Mouse (Mus musculus): ENCODE measurements around the gene Gnaq.
"Not testable (repeated sequence)": the region's sequence is repeated elsewhere in the genome, so short reads cannot be mapped to it uniquely, and the experiment has no call there.

The Gnaq gene

DNA sequence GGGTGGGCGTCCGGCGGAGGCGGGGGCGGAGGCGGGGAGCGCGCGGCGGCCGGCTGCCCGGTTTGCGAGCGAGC is at the start of gene Gnaq:
Gene Gnaq (plus strand): TSS at position 41 of the 74 bp plus-strand sequence.
- DNase-seq (ENCODE audit: low read depth) = no peak

DNA sequence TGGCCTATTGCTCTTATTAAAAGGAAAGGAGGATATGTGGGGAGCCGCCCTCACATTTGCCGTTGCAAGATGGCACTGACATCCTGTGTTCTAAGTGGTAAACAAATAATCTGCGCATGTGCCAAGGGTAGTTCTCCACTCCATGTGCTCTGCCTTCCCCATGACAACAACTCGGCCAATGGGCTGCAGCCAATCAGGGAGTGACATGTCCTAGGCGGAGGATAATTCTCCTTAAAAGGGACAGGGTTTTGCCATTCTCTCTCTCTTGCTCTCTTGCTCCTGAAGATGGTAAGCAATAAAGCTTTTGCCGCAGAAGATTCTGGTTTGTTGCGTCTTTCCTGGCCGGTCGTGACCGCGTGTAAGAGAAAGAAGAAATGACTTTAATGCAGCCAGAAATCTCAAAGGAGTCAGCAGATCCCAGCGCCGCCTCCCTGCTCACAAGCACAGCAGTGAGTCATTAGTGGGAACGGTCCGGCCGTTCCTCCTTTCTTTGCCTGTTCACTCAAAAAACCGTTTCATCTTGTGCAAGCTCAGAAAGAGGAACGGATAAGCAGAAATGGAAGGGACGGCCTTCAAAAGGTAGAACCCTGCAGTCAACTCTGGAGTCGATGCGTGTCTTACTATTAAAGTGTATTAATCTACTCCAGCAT is 48.5 kb upstream of the Gnaq start:
- not testable (repeated sequence) for DNase-seq (ENCODE audit: low read depth)

DNA sequence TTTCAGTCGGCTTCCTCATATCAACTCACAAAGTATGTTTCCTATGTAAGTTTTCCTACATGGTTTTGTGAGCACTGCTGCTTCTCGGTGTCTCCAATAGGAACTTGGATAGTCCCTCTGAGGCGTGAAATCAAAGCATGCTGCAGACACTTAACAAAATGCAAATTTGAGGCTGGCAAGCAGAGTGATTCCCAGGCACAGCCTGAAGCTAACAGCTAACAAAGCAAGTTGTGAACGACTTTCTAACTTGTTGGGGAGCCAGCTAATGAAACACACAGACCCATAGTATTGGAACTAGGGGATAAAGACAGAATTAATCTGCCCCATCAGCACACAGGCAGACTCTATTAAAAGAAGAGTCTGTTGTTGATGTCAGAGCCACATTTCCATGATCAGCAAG is 47.4 kb upstream of the Gnaq start:
- DNase-seq (ENCODE audit: low read depth) = no peak

DNA sequence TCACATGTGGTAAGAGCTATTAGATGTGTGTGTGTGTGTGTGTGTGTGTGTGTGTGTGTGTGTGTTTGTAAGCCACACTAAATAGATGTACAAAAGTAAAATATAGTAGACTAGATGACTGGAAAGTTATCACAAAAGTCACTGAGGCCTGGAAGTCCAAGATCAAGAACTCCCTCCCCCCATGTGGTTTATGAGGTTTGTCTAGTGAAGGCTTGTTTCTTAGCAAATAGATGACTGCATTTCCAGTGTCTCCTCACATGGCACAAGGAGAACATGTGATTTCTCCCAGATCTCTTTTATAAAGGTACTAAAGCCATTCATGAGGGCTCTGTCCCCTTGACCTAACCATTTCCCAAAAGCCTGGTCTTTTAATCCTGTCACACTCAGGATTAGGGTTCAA is 46.5 kb upstream of the Gnaq start:
- DNase-seq (ENCODE audit: low read depth) = peak; percentile 81

DNA sequence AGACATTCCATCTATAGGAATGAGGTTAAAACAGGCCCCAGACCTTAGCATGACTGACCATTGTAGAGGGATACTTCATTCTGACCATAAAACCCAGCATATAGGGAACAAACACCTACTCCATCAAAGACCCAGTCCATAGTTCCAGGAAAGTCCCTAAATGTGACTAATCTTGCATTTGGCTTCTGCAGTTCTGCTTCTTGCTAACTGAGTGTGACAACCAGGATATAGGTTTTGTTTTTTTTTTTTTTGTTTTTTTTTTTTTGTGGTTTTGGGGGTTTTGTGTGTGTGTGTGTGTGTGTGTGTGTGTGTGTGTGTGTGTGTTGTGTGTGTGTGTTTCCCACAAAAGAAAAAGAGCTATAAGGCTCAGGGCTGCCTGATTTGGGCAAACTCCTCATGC is 46.0 kb upstream of the Gnaq start:
- DNase-seq (ENCODE audit: low read depth) = peak; percentile 55

DNA sequence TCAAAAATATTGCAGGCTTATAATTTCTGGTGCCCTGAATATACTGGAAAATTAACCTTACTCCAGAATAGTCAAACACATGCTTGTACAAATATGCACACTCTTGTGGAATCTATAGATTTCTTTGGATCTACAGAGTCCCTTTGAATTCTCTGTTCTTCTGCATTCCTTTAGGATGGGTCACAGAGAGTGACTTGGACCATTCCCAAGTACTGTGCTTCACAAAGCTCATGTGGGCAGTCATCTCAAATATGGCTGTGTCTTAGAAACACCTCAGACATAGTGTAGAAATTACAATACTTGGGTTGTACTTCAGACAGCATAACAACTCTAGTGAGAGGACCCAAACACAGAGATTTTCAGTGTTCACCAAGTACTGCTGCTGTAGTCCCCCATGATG is 45.2 kb upstream of the Gnaq start:
- no peak for DNase-seq (ENCODE audit: low read depth)

DNA sequence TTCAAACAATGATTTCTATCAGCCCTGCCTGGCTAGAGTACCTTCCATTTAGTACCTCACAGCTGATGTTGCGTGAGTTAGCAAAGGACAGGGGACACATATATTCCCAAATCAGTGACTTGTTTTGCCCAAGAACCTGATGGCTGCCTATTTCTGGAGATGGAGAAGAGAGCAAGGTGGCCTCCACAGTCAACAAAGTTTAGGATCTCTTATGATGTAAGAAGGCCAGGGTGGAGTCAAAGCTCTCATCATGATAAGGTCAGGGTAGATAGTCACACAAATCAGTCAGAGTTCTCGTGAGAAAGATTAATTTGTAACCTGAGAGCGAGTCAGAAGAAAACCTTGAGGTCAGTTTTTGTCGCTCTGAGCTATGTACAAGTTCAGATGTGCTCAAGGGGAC is 39.0 kb upstream of the Gnaq start:
- no peak for DNase-seq (ENCODE audit: low read depth)

DNA sequence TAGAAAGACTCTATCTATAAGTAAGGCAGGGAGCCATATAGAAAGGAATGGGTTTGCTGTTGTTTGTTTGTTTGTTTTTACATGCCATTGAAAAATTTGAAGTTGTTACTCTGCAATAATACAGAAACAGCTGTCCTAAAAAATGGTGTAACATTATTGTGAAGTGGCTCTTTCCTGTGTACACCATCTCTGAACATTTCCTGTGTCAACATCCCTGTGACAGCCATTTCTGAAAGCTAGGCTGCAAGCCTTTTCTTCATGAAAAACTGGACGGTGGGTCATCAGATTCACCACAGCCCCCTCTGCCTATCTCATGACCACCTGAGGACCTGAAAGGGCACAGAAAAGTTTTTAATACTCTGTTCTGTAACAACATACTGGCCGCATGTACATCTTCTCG is 22.7 kb upstream of the Gnaq start:
- peak; percentile 20 for DNase-seq (ENCODE audit: low read depth)

DNA sequence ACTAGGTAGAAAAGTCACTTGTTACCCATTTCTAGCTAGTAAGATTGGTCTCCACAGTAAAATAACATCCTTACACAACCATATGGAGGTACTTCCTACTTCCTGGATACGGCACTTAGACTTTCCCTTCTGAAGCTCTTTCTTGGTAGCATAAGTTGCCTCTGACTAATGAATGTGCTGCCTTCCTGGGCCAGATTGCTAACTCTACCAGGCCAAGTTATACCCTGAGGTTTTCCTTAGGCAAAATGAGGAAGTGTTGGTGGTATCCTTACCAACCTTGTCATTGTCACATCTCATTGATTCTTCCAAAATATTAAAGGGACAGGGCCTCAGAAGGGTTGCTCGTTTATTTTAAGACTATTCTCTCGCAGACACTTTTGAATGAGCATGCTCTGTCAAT is 22.0 kb upstream of the Gnaq start:
- DNase-seq (ENCODE audit: low read depth) = peak; percentile 71

DNA sequence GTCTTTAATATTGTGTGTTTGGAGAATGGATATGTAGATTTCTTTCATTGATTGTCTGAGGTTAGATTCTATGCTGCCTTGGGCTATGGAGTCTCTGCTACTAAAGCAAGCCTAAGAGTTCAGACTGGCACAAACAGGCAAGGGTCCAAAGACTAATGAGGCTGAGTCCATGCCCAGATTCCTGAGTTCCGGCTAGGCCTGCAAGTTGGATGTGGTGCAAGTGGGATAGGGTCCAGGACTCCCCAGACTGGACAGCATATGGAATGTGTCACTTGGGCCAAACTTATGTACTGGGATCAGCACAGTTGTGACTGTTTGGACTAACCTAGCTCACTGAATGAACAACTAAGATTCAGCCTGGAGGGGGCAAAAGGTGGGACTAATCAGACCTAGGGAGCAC is 19.3 kb upstream of the Gnaq start:
- DNase-seq (ENCODE audit: low read depth) = no peak

DNA sequence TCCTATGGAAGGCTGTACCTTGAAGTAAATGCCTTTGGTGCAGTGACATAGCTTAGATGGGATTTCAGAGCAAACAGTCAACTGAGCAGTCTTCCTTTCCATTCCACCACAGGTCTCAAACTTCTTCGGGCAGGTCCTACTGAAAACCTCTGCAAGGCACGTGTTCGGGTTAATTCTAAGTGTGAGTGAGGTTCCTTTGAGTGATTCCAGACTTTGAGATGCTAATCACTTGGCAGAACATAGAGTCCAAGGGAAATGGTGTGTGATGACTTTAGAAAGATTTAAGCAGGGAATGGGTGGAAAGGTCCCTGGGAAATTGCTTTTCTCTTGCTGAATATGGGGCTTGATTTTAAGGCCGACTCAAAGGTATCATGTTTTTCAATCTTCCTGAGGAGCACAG is 14.2 kb upstream of the Gnaq start:
- DNase-seq (ENCODE audit: low read depth) = no peak

DNA sequence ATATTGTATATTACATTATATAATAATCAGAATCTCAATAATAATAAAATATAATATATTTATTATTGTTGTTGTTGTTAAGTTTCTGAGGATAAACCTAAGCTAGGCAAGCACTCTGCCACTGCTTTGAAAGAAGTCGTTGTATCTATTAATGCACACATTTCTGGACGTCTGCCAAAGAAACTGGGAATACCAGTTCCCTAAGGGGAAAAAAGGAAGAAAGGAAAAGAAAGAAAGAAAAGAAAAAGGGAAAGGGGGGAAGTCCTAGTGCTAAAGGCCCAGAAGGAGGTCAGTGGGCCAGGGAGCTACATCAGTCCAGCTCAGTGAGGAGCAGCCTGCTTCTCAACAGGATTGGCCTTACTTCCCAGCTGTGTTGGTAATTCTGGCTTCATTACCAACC is 11.3 kb upstream of the Gnaq start:
- no peak for DNase-seq (ENCODE audit: low read depth)

DNA sequence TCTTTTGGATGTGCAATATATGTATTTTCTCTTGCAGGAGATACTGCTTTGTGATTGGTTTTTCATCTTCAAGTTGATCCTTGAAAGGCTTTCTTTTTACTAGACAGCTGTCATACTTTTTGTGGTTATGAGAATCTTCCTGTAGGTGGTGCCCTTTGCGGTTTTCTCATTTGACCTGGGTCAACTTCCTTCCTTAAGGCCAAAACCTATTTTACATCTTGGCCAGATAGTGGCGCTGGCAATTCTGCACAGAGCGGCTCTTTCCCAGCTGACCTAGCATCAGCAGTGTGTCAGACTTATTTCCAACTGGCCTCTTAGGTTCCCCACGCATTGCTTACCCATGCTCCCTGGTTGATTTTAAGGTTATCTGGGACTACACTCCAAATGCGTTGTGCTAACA is 3.9 kb upstream of the Gnaq start:
- DNase-seq (ENCODE audit: low read depth) = peak; percentile 93

DNA sequence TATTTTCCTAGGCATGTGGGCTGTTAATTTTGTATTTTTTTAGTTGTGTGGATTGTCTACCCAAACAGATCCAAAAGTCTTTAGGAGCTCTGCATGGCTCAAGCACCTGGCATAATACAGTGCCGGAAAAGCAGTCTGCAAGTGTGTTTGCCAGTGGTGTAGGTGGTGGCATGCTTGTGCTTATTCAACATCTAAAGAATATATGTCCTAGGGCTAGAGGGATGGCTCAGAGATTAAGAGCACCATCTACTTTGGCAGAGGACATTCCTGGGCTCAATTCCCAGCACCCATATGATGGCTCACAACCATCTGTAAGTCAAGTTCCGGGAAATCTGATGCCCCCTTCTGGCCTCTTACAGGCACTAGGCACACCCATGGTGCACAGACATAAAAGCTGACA is 3.5 kb upstream of the Gnaq start:
- DNase-seq (ENCODE audit: low read depth) = no peak

DNA sequence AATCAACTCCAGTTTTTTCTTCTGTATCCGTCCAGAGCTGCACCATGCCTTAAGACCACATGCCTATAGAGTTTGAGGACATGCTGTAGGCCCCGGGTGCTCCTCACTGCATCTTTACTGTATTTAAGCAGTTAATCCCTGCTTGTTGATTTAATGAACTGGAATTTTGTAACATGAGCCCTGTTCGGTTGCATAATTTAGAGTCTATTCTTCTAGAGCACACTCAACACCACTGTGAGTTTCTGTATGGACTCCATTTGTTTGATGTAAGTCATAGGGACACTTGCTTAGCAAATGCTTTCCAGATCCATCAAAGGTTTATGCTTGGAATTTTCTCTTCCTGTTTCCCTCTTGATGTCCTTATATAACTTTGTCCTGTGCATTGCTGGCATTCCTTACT is 2.2 kb upstream of the Gnaq start:
- DNase-seq (ENCODE audit: low read depth) = no peak

DNA sequence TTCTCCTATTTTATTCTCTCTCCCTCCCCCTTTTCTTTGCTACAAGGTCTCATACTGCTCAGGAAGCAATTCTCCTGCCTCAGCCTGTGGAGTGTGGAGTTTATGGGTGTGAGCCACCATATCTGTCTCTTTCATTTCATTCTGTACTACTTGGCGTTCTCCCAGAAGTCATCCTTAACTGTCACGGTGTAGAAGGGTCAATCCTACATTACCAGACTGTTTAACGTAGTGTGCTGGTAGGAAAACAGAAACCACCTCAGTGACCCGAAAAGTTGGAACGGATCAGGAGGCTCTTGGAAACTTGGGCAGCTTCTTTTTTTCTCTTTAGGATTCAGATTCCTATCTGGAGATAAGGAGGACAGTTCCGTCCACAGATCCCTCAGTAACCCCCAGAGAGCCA is 800 bp upstream of the Gnaq start:
- DNase-seq (ENCODE audit: low read depth) = no peak

DNA sequence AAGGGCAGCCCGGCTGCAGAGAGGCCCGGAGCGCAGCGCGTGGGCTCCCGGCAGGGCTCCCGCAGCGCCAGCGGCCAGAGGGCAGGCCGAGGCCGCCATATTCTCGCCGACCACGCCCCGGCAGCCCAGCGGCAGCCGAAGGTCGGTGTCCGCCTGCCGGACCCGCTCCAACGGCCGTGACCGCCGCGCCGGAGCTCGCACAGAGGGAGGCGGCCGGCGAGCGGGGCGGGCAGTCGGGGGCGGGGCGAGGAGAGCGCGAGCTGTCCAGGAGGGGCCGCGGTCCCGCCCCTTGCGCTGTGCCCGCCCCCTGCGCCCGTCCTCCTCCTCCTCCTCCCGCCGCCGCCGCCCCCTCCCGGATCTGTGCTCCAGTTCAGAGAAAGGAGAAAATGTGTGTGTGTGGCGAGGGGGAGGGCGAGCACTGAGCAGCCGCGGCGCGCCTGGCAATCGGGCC is 266 bp upstream of the Gnaq start:
- peak; percentile 89 for DNase-seq (ENCODE audit: low read depth)

DNA sequence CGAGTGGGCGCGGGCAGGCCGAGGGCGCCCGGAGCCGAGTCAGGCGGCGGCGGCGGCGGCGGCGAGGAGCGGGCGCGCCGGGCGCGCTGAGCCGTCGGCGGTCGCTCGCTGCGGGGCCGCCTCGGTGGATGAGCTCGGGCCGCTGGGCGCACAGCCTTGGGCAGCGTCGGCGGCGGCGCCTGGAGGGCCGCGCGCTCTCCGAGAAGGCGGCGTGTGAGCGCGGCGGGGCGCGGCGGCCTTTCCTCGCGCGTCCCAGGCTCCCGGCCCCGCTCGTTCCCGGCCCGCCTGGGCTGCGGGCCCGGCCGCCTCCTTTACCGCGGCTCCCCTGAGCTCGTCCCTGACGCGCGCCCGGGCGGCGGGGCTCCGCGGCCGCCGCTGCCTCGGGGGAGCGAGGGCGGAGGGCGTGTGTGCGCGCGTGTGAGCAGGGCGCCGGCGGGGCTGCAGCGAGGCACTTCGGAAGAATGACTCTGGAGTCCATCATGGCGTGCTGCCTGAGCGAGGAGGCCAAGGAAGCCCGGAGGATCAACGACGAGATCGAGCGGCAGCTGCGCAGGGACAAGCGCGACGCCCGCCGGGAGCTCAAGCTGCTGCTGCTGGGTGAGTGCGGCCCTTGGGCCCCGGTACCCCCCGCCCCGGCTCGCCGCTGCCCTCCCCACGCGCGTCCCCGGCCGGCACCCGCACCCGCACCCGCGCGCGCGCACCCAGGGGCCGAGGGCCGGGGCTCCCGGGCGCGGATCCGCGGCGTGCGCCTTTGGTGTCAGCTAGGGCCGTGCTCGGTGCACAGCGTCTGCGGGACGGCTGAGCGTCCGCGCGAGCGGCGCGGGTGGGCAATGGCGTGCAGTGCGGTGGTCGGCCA is 462 bp downstream of the Gnaq start:
- no peak for DNase-seq (ENCODE audit: low read depth)

DNA sequence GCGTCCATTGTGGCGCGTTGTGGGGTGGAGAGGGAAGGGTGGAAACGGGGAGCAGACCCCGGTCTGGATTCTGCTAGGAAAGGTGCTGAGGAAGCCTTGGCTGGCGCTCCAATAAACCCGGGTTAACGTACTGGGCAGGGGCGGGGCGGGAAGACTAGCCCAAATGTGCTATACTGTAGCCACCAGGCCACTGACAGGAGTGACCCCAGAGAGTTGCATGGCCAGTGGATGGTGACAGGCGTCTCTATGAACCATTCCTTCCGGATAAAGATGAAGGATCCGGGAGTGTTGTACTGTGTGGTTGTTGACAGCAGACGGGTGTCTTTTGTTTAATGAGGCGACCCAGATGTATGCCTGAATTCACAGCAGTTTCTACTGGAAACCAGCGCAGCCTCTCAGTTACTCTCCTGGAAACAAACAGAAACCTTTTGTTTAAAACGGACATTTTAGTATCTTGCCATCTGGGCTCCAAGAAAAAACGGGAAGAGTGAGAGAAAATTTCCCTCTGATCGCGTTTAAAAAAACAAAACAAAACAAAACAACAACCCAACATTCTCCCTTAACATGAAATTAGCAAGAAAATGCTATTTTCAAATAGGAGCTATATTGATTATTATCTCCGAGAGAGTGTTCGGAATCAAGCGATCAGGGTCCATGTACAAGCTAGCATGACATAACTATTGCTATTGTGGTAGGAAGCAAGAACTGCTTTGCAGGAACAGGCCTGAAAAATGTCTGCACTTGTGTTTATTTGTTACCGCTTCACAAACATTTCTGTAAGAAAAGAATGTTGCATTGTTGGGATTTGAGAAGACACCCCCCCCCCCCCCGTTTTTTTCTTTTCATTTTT is 1.3 kb downstream of the Gnaq start:
- peak; percentile 63 for DNase-seq (ENCODE audit: low read depth)

DNA sequence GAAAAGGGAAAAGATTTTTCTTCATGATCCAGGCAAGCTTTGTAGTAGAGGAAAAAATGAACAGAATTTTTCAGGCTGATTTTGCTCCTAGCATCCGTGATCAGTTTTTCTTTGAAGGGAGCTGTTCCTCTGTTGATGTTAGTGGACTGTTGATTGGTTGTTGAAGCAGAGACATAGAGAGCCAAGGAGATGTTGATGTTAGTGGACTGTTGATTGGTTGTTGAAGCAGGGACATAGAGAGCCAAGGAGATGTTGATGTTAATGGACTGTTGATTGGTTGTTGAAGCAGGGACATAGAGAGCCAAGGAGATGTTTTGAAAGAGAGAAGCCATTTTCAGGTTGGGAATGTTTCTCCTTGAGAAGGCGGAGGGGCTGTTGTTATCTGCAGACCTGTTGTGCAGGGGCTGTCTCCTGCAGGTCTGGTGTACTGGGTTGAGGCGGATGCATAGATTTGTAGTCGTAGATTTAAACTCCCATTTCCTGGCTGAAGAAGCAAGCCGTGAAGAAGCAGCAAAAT is 5.5 kb downstream of the Gnaq start:
- DNase-seq (ENCODE audit: low read depth) = no peak

DNA sequence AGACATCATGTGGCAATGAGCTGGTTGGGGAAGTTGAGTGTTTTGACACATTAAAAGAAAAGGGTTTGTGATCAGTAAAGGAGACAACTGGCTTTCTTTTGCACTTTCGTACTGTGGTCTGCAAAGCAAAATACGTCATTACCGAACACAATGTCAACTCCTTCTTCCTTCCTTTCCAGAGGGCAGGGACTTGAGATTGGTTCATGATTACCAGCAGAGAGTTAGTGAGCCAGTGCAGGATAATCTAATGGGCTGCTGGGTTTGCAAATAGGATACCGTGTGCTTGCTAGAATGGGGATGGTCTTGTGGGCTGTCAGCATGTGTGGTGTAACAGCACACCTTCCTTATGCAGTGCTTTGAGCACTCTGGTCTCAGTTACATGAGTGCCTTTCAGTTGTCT is 8.1 kb downstream of the Gnaq start:
- peak; percentile 88 for DNase-seq (ENCODE audit: low read depth)

DNA sequence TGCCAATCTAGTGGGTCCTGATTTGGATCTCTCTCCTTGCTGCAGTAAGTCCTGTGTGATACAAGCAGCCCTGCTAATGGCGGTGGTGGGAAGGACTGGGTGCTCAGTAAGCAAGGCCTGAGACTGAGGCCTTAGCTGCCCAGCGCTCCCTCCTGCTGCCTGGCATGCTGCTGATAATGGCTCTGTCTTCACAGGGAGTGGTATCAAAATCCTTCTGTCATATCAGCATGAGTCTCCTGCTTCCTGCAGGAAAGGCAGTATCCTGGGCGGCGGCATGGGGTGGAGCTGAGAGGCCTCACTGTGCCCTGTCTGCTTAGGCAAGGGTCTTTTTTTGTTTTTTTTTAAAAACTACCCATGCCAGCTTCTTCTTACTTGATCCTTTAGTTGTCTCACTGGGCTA is 9.2 kb downstream of the Gnaq start:
- DNase-seq (ENCODE audit: low read depth) = peak; percentile 89

DNA sequence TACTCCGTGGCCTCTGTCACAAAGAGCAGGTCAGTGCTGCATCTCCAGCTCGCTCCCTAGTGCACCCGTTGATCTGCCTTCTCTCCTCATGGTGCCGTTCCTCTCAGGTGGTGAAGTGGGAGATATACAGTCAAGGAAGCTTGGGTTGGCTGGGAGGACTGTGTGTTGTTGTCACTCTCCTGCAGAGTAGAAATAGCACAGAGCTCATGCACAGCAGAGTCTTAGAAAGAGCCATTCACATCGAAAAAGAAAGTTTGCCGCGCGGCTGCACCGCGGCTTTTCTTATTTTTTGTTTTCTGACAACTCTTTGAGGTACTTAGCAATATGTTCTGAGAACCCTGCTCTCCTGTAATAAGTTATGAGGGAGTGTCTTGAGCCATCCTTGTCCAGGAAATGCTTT is 10.4 kb downstream of the Gnaq start:
- no peak for DNase-seq (ENCODE audit: low read depth)
